Mouse (Mus musculus): ENCODE results near the gene Ces1d.

- no peak for TF ChIP-seq CTCF (IDR thresholded peaks at IDR 0.05; ENCODE audit: low read depth, low read length)
- no peak for TF ChIP-seq POLR2A (IDR thresholded peaks at IDR 0.05; ENCODE audit: extremely low read depth, insufficient read depth, low read length)
These were observed 65.4 kb downstream of the Ces1d start for GRCm38 (mm10) chr8:93132196-93132595.

Measured in liver, adult 2 months (tissue).